Mouse (Mus musculus): ENCODE measurements around the gene Cped1.
"Not testable (repeated sequence)": the region's sequence is repeated elsewhere in the genome, so short reads cannot be mapped to it uniquely, and the experiment has no call there.

Gene Cped1

GRCm38 (mm10) chr6:22026761-22027594 is 41.3 kb downstream of the Cped1 start:
- no peak for DNase-seq (ENCODE audit: low spot score in 2 of 2)

DNA sequence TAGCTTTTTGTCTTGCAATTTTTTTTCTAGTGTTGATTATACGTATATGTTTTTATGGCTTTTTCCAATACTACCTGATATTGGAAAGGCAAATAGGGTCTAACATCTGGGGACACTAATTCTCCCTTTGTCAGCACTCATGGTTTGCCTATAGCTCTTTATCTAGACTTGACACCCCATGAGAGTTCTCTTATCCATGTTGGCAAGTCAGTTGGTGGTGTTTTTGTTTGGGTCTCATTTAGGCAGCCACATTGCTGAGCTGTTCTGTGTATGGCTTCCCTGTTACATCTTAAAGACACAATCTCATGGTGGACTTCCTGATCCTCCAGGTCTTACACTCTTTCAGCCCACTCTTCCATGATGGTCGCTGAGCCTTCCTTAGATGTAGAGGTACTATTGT is 42.1 kb downstream of the Cped1 start:
- no peak for DNase-seq (ENCODE audit: low spot score in 2 of 2)

DNA sequence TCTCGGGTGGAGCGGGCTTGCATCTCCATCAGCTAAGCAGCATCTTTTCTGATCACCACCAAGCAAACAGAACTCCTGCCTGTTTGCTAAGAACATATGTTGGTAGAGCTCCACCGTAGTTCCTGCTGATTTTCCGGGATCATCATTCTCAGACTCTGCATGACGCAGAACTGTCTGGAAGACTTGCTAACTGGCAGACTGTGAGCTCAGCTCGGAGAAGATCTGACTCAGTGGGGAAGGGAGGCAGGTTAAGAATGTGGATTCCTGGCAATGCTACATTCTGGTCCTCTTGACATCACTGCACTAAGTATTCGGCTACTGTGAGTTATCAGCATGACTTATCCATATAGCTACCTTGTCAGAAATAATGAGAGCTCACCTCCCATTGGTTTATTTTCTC is 44.7 kb downstream of the Cped1 start:
- no peak for DNase-seq (ENCODE audit: low spot score in 2 of 2)

GRCm38 (mm10) chr6:22033188-22033587 is 47.5 kb downstream of the Cped1 start:
- DNase-seq (ENCODE audit: low spot score in 2 of 2) = no peak

DNA sequence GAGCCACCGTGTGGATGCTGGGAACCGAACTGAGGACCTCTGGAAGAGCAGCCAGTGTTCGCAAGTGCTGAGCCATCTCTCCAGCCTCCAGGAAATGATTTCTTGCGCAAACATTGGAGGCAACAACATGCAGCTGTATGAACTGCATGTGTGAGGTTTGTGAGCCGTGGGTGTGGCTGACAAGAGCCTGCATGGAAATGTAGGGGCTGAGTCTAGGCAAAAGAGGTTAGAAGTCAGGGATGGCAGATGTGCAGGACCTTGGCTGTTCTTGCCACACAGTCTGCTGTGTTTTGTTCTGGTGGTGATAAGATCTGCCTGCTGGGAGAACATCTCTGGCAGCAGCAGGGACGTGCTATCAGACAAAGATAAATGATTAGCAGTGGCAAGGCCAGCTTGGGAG is 49.7 kb downstream of the Cped1 start:
- no peak for DNase-seq (ENCODE audit: low spot score in 2 of 2)

GRCm38 (mm10) chr6:22035895-22036294 is 50.2 kb downstream of the Cped1 start:
- DNase-seq (ENCODE audit: low spot score in 2 of 2) = no peak

GRCm38 (mm10) chr6:22036396-22036795 is 50.7 kb downstream of the Cped1 start:
- DNase-seq (ENCODE audit: low spot score in 2 of 2) = no peak

DNA sequence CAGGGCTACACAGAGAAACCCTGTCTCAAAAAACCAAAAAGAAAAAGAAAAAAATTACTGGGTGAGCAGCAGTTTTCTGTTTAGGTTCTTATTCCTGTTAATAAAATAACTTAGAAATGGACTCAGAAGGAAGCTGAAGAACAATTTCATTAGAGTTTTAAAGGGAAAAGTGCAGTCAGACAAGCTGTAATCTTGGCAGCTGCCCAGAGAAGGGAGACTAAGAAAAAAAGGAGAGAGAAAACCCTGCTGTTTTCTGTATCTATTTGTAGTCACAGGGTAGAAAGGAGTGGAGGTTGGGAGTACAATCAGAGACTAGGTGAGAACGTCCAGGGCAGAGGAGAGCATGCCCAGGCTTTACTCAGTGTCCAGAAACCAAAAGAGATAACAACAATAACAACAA is 51.2 kb downstream of the Cped1 start:
- DNase-seq (ENCODE audit: low spot score in 2 of 2) = no peak

DNA sequence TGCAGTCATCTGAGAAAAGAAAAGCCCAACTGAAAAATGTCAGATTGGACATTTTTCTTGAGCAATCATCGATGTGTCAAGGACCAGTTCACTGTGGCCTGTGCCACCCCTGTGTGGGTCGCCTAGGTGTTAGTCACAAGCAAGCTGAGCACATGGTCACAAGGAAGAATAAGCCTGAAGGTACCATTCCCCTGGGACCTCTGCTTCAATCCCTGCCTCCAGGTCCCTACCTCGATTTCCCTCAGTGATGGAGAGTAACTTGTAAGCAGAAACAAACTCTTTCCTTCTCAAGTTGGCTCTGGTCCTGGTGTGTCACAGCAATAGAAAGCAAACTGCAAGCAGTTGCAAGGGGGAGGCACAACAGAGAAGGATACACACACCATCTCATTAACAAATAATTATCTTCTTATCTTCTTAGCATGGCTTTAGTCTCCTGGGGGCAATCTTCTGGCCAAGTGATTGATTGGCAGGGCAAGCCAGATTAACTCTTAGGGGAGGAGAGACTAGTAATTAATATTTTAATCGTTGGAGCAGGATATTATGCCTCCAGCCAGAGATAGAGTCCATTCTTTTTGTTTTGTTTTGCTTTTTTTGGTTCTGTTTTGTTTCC is 51.8 kb downstream of the Cped1 start:
- no peak for DNase-seq (ENCODE audit: low spot score in 2 of 2)

GRCm38 (mm10) chr6:22039666-22040065 is 54.0 kb downstream of the Cped1 start:
- not testable (repeated sequence) for DNase-seq (ENCODE audit: low spot score in 2 of 2)

GRCm38 (mm10) chr6:22044880-22045605 is 59.3 kb downstream of the Cped1 start:
- peak in 1 of 2 experiments; percentile 18 for DNase-seq (ENCODE audit: low spot score in 2 of 2)

DNA sequence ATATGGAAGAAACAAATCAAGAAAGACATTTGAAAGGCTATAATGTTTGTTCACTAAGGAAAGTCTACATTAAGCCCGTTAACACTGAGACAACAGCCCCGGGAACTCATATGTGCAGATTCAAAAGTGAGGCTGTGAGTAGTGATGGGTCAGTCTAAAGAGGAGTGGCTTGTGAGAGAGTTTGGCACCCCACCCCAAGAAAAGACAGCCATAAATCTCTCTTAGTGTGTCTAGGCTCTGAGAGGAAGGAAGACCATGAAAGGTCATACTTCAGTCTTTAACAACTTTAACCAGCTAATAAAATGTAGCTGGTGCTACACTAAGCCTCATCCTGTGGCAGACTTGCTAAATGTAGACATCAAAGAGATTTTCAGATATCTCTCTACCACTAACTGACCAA is 61.4 kb downstream of the Cped1 start:
- no peak for DNase-seq (ENCODE audit: low spot score in 2 of 2)

- no peak for DNase-seq (ENCODE audit: low spot score in 2 of 2)
Measured at GRCm38 (mm10) chr6:22049093-22049492, 63.4 kb downstream of the Cped1 start.

DNA sequence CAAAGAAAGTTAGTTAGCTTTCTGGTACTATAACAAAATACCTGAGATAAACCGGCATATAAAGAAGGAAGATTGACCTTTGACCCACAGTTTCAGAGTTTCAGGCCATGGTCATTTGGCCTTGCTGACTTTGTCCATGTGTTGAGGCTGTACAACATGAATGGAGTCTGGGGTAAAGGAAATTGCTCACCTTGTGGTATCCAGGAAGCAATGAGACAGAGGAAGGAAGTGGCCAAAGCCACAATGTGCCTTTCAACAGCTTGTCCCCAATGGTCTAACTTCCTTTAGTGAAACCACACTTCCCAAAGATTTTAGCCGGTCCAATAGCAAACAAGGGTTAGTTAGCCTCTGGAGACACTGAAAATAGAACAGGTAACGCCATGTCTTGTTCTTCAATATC is 65.8 kb downstream of the Cped1 start:
- DNase-seq (ENCODE audit: low spot score in 2 of 2) = no peak

- no peak for DNase-seq (ENCODE audit: low spot score in 2 of 2)
Measured at GRCm38 (mm10) chr6:22053014-22053413, 67.3 kb downstream of the Cped1 start.

DNA sequence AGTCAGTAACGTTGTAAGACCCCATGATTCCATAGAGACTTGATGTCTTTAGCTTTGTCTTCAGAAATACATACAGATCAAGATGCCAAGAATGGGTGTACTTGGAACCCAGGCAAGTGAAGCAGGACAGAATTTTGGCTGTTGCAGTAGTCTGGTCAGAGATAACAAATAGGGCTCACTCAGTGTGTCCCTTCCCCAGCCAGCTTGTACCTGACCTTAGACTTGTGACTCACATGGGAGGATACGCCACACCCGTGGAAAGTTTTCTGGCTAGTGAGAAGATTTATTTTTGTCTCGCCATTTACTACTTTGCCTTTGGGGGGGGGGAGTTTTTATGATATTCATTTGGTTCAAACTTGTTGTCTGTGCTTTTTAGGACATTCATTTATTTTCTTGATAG is 78.6 kb downstream of the Cped1 start:
- peak; percentile 16 to 41 for DNase-seq (ENCODE audit: low spot score in 2 of 2)

GRCm38 (mm10) chr6:22070603-22071322 is 85.0 kb downstream of the Cped1 start:
- no peak for DNase-seq (ENCODE audit: low spot score in 2 of 2)

DNA sequence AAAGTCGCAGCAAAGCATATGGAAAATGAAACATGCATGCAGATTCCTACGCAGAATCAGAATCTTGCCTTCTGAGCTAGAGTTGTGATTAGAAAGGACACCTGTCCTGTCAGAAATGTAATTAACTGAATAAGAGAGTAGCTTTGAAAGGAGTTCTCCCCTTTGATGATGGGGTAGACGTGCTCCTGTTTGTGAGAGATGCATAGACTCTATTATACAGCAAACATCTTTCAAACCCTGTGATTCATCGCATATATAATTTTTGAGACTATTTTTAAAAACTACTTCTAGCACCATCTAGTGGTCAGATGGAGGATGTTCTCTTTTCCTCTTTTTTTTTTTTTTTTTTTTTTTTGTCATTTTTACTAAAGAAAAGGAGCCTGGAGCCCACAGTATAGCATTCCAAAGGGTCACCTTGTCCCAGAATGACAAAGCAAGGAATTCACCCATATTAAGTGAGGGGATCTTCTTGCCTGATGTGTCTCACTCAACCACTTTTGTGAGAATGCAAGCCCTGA is 85.7 kb downstream of the Cped1 start:
- no peak for DNase-seq (ENCODE audit: low spot score in 2 of 2)

DNA sequence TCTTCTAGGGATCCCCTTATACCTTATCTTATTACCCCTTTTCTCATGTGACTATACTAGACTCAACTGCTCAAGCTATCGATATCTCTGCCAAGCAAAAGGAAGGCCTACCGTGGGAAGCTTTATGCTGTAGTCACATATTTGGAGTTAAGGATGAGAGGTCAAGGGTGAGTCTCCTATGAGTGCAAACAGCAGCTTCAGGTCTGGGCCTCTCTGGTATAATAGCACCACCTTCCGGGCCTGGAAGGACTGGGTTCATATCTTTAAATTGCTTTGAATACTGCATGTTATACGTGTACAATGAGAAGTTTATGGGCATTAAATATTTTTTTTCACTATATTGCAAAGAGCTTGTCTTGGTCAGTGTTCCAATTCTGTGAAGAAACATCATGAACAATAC is 87.0 kb downstream of the Cped1 start:
- no peak for DNase-seq (ENCODE audit: low spot score in 2 of 2)

GRCm38 (mm10) chr6:22074232-22075083 is 88.7 kb downstream of the Cped1 start:
- no peak for DNase-seq (ENCODE audit: low spot score in 2 of 2)
